Mouse (Mus musculus) MEL (cell line): ENCODE measurements at regions not wholly inside any gene's neighbourhood (a gene's known extent, or its start where the extent isn't known, plus 50 kb on each side); places are given as distances from the start of the nearest gene placed in this dataset.

Experiments used
- DNase-seq: peaks from one replicate; pipeline ENCODE4 v3.0.0; 2011; ENCODE audit warnings: low read depth, low spot score
- H3K27ac ChIP-seq: 2 replicates; pipeline ENCODE4 v1.5.1; 2012; ENCODE audit warnings: low read depth, mild to moderate bottlenecking, control low read depth, low read length, moderate library complexity; ENCODE audit not compliant: control insufficient read depth
- H3K27me3 ChIP-seq, 2 experiments: fragments of 150-350 bp in 1 of 2; sonication (generic) in 1 of 2; 2 replicates each; pipeline ENCODE4 v1.6.1; 2012; ENCODE audit warnings: low read length in 2 of 2, mild to moderate bottlenecking in 2 of 2, improper control_type of control experiment in 1 of 2, moderate library complexity in 1 of 2; ENCODE audit not compliant: insufficient read depth in 2 of 2, control insufficient read depth in 1 of 2
- H3K36me3 ChIP-seq, 2 experiments: 2 replicates each; pipeline ENCODE4 v1.6.1; 2012 to 2014; ENCODE audit warnings: low read length in 2 of 2, improper control_type of control experiment in 1 of 2, inconsistent platforms in 1 of 2, mild to moderate bottlenecking in 1 of 2; ENCODE audit not compliant: insufficient read depth in 2 of 2, control insufficient read depth in 1 of 2
- H3K4me1 ChIP-seq, 2 experiments: fragments of 150-350 bp in 1 of 2; sonication (generic) in 1 of 2; 2 replicates each; pipeline ENCODE4 v1.6.1; 2012; ENCODE audit warnings: low read length in 2 of 2, improper control_type of control experiment in 1 of 2, mild to moderate bottlenecking in 1 of 2; ENCODE audit not compliant: insufficient read depth in 2 of 2, control insufficient read depth in 1 of 2
- H3K4me3 ChIP-seq, 2 experiments: fragments of 150-350 bp in 1 of 2; sonication (generic) in 1 of 2; 2 replicates each; pipeline ENCODE4 v1.5.1; 2012; ENCODE audit warnings: low read depth in 2 of 2, low read length in 2 of 2, mild to moderate bottlenecking in 2 of 2, moderate library complexity in 2 of 2, control low read depth in 1 of 2, improper control_type of control experiment in 1 of 2; ENCODE audit not compliant: control insufficient read depth in 1 of 2, insufficient read depth in 1 of 2
- H3K79me2 ChIP-seq: 2 replicates; pipeline ENCODE4 v1.6.1; 2012; ENCODE audit warnings: mild to moderate bottlenecking, low read length, moderate library complexity; ENCODE audit not compliant: control insufficient read depth, poor library complexity, insufficient read depth
- H3K9ac ChIP-seq: 2 replicates; pipeline ENCODE4 v1.6.1; 2012; ENCODE audit warnings: low read depth, mild to moderate bottlenecking, control low read depth, low read length, moderate library complexity; ENCODE audit not compliant: control insufficient read depth, poor library complexity, severe bottlenecking
- H3K9me3 ChIP-seq: fragments of 150-350 bp; sonication (generic); replicated peaks from 2 replicates; pipeline ENCODE4 v1.6.1; 2012; ENCODE audit warnings: mild to moderate bottlenecking, low read length, improper control_type of control experiment, moderate library complexity; ENCODE audit not compliant: insufficient read depth
- BHLHE40 ChIP-seq: IDR thresholded peaks from 2 replicates; pipeline ENCODE4 v1.6.1; 2012; ENCODE audit warnings: low read depth, mild to moderate bottlenecking, inconsistent platforms, low read length, improper control_type of control experiment, borderline replicate concordance
- CHD1 ChIP-seq: IDR thresholded peaks from 2 replicates; pipeline ENCODE4 v1.6.1; 2012; ENCODE audit warnings: low read depth, mild to moderate bottlenecking, inconsistent platforms, low read length, improper control_type of control experiment
- CHD2 ChIP-seq: IDR thresholded peaks from 2 replicates; pipeline ENCODE4 v1.6.1; 2011; ENCODE audit warnings: low read length, improper control_type of control experiment
- E2F4 ChIP-seq: IDR thresholded peaks from 2 replicates; pipeline ENCODE4 v1.6.1; 2011; ENCODE audit warnings: low read depth, low read length, improper control_type of control experiment, borderline replicate concordance
- EP300 ChIP-seq, 2 experiments: IDR thresholded peaks; 2 replicates each; pipeline ENCODE4 v1.6.1; 2011; ENCODE audit warnings: improper control_type of control experiment in 2 of 2, low read length in 2 of 2, low read depth in 1 of 2, mild to moderate bottlenecking in 1 of 2
- ETS1 ChIP-seq: IDR thresholded peaks from 2 replicates; pipeline ENCODE4 v1.6.1; 2012; ENCODE audit warnings: low read depth, mild to moderate bottlenecking, inconsistent platforms, low read length, improper control_type of control experiment, moderate library complexity
- MAX ChIP-seq: IDR thresholded peaks from 2 replicates; pipeline ENCODE4 v1.6.1; 2011; ENCODE audit warnings: low read length, improper control_type of control experiment
- MEF2A ChIP-seq: IDR thresholded peaks from 2 replicates; pipeline ENCODE4 v1.6.1; 2014; ENCODE audit warnings: low read depth, mild to moderate bottlenecking, inconsistent platforms, low read length, improper control_type of control experiment; ENCODE audit not compliant: poor library complexity, insufficient replicate concordance, severe bottlenecking; ENCODE audit errors: extremely low read depth
- MXI1 ChIP-seq: IDR thresholded peaks from 2 replicates; pipeline ENCODE4 v1.6.1; 2011; ENCODE audit warnings: mild to moderate bottlenecking, low read depth, low read length, improper control_type of control experiment
- MYC ChIP-seq: IDR thresholded peaks from 2 replicates; pipeline ENCODE4 v1.6.1; 2011; ENCODE audit warnings: low read depth, mild to moderate bottlenecking, low read length, improper control_type of control experiment, moderate library complexity
- NELFE ChIP-seq: IDR thresholded peaks from 2 replicates; pipeline ENCODE4 v1.6.1; 2011; ENCODE audit warnings: low read depth, low read length, improper control_type of control experiment
- POLR2AphosphoS2 ChIP-seq: IDR thresholded peaks from 2 replicates; pipeline ENCODE4 v1.6.1; 2011; ENCODE audit warnings: low read length, improper control_type of control experiment
- POLR2AphosphoS5 ChIP-seq: IDR thresholded peaks from 2 replicates; pipeline ENCODE4 v1.6.1; 2012; ENCODE audit warnings: low read depth, borderline replicate concordance, mild to moderate bottlenecking, inconsistent platforms, low read length, moderate library complexity, mixed read lengths
- SIN3A ChIP-seq: IDR thresholded peaks from 2 replicates; pipeline ENCODE4 v1.6.1; 2012; ENCODE audit warnings: low read length, improper control_type of control experiment, inconsistent platforms
- TAL1 ChIP-seq: IDR thresholded peaks from 2 replicates; pipeline ENCODE4 v1.6.1; 2012; ENCODE audit warnings: mild to moderate bottlenecking, inconsistent platforms, low read length, moderate library complexity, mixed read lengths
- TCF12 ChIP-seq: IDR thresholded peaks from 2 replicates; pipeline ENCODE4 v1.6.1; 2014; ENCODE audit warnings: low read depth, mild to moderate bottlenecking, inconsistent platforms, low read length, improper control_type of control experiment, moderate library complexity
- USF2 ChIP-seq, 2 experiments: IDR thresholded peaks; 2 replicates each; pipeline ENCODE4 v1.6.1; 2011 to 2012; ENCODE audit warnings: improper control_type of control experiment in 2 of 2, low read length in 2 of 2, borderline replicate concordance in 1 of 2, inconsistent platforms in 1 of 2, low read depth in 1 of 2, mild to moderate bottlenecking in 1 of 2; ENCODE audit not compliant: insufficient read depth in 1 of 2
- ZC3H11A ChIP-seq: IDR thresholded peaks from 2 replicates; pipeline ENCODE4 v1.6.1; 2012; ENCODE audit warnings: low read depth, mild to moderate bottlenecking, inconsistent platforms, low read length, improper control_type of control experiment
- ZKSCAN1 ChIP-seq: IDR thresholded peaks from 2 replicates; pipeline ENCODE4 v1.6.1; 2012; ENCODE audit warnings: low read depth, mild to moderate bottlenecking, inconsistent platforms, low read length, improper control_type of control experiment, moderate library complexity
- ZMIZ1 ChIP-seq: IDR thresholded peaks from 2 replicates; pipeline ENCODE4 v1.6.1; 2012; ENCODE audit warnings: low read depth, mild to moderate bottlenecking, inconsistent platforms, low read length, improper control_type of control experiment, moderate library complexity

GRCm38 (mm10) chr16:77417791-77418190 lies 184.1 kb downstream of the Gm11146 start:
- no peaks in the 10 kb centered on the region for H3K4me1 ChIP-seq
- H3K27me3 ChIP-seq, result no peaks in the 10 kb centered on the region
- no peaks in the 10 kb centered on the region for H3K36me3 ChIP-seq
- H3K9me3 ChIP-seq, result no peaks in the 10 kb centered on the region
- H3K9ac ChIP-seq, result no peak overlapping the region
- no peak overlapping the region for H3K27ac ChIP-seq
- H3K79me2 ChIP-seq, result no peaks in the 10 kb centered on the region
- no peak for DNase-seq
- H3K4me3 ChIP-seq, result no peak overlapping the region
- no peak for TF ChIP-seq SIN3A
- no peak for TF ChIP-seq TAL1

DNA sequence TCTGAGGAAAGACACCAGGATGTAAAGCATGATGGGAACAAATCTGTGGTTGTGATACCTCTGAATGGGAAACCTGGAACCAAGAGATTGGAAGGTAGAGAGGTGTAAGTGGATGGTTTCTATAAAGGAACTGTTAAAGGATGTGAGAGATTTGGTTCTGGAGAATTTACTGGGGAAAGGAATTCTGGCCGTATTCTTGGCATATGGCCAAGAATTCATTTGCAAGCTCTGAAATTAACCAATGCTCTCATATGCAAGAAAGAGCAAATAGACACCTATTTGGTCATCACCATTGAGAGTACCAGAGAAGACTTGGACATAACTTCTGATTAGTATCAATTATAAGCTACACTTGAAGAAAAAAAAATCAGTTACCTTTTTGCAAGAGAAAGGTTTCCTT lies 187.3 kb downstream of the Gm11146 start:
- no peak for DNase-seq
- H3K36me3 ChIP-seq, result no peaks in the 10 kb centered on the region
- H3K9ac ChIP-seq, result no peak overlapping the region
- H3K4me1 ChIP-seq, result no peaks in the 10 kb centered on the region
- TF ChIP-seq POLR2AphosphoS5, result no peak
- TF ChIP-seq ZMIZ1, result no peak
- no peak for TF ChIP-seq MAX
- TF ChIP-seq TCF12, result no peak
- H3K4me3 ChIP-seq, result no peak overlapping the region
- no peaks in the 10 kb centered on the region for H3K9me3 ChIP-seq
- no peaks in the 10 kb centered on the region for H3K79me2 ChIP-seq
- no peak overlapping the region for H3K27ac ChIP-seq
- no peaks in the 10 kb centered on the region for H3K27me3 ChIP-seq

- H3K36me3 ChIP-seq, result no peaks in the 10 kb centered on the region
- DNase-seq, result no peak
- no peak for TF ChIP-seq CHD2
- TF ChIP-seq POLR2AphosphoS2, result no peak
- no peak for TF ChIP-seq BHLHE40
- TF ChIP-seq ETS1, result no peak
- no peak for TF ChIP-seq EP300 (IDR thresholded peaks at IDR 0.05; ENCODE audit: low read depth in 1 of 2, low read length in 2 of 2)
- no peak for TF ChIP-seq NELFE
- TF ChIP-seq POLR2AphosphoS5, result no peak
- no peak for TF ChIP-seq ZC3H11A
- no peak for TF ChIP-seq USF2 (IDR thresholded peaks at IDR 0.05; ENCODE audit: borderline replicate concordance in 1 of 2, insufficient read depth in 1 of 2, low read depth in 1 of 2, low read length in 2 of 2)
- no peak for TF ChIP-seq MEF2A
- TF ChIP-seq MXI1, result no peak
- no peak for TF ChIP-seq MYC
- no peak for TF ChIP-seq CHD1
- no peak for TF ChIP-seq ZKSCAN1
- no peak for TF ChIP-seq E2F4
- no peaks in the 10 kb centered on the region for H3K4me1 ChIP-seq
- H3K27ac ChIP-seq, result no peak overlapping the region
- H3K79me2 ChIP-seq, result no peaks in the 10 kb centered on the region
- no peaks in the 10 kb centered on the region for H3K9me3 ChIP-seq
- H3K4me3 ChIP-seq, result no peak overlapping the region
- H3K27me3 ChIP-seq, result no peaks in the 10 kb centered on the region
- H3K9ac ChIP-seq, result no peak overlapping the region
Observed at GRCm38 (mm10) chr16:77409168-77409567, 192.7 kb downstream of the Gm11146 start.
